Mouse (Mus musculus) MN1 (cell line): ENCODE data around the gene Mettl26.
A peak's percentile ranks its signal among the peaks of the same experiment; 100 is the strongest.

ENCODE experiments used
- DNase-seq: peaks from one replicate; pipeline ENCODE4 v3.0.0-alpha.2; 2016; ENCODE audit warnings: low spot score

The Mettl26 gene

GRCm38 (mm10) chr17:25874721-25875170 lies at the start of gene Mettl26:
Gene Mettl26 (plus strand): TSS chr17:25875074.
- DNase-seq = peak; percentile 88

DNA sequence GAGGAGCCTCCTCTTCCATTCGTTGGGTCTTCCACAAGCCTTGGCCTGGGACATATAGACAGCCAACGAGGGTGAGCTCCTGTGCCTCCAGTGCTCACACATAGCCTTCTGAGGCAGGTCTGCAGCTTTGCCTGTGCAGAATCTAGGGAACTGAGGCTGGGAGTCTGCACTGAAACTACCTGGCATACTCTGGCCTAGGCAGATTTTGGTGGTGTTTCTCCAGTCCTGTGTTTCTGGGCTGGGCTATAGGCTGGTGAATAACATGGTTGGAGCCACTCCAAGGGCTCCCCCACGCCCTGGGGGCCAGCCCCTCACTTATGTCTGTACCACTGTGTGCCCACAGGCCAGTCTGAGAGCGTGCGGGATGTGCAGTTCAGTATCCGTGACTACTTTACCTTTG lies 49.6 kb upstream of the Mettl26 start:
- no peak for DNase-seq

GRCm38 (mm10) chr17:25825984-25826570 lies 48.8 kb upstream of the Mettl26 start:
- no peak for DNase-seq

GRCm38 (mm10) chr17:25827011-25827410 lies 47.9 kb upstream of the Mettl26 start:
- no peak for DNase-seq

DNA sequence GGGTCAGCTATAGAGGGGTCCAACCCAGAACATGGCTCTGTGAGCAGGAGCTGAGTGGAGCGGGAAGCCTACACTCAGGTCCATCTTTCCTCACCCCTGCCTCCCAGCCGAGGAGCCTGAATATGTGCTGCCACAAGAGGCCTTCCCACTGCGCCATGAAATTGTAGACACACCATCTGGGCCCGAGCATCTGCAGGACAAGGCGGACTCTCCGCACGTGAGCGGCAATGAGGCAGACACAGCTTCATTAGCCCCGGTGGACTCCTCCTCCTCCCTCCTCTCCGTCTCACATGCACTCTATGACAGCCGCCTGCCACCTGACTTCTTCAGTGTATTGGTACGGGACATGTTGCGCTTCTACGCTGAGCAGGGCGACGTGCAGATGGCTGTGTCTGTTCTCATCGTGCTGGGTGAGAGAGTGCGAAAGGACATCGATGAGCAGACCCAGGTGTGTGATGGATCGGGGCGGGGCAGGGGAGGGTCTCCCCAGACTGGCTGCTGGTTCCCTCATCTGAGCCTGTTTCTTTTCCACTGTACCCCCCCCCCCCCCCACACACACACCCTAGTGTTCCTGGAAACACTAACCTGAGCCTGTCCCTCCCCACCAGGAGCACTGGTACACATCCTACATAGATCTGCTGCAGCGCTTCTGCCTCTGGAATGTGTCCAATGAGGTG lies 47.2 kb upstream of the Mettl26 start:
- DNase-seq = no peak

GRCm38 (mm10) chr17:25828223-25828594 lies 46.7 kb upstream of the Mettl26 start:
- no peak for DNase-seq

GRCm38 (mm10) chr17:25828712-25829557 lies 45.9 kb upstream of the Mettl26 start, which contains the start of gene Jmjd8:
Gene Jmjd8 (plus strand): TSS chr17:25828867.
- DNase-seq = no peak

- DNase-seq = no peak
These were observed 45.3 kb upstream of the Mettl26 start for GRCm38 (mm10) chr17:25829558-25830017.

DNA sequence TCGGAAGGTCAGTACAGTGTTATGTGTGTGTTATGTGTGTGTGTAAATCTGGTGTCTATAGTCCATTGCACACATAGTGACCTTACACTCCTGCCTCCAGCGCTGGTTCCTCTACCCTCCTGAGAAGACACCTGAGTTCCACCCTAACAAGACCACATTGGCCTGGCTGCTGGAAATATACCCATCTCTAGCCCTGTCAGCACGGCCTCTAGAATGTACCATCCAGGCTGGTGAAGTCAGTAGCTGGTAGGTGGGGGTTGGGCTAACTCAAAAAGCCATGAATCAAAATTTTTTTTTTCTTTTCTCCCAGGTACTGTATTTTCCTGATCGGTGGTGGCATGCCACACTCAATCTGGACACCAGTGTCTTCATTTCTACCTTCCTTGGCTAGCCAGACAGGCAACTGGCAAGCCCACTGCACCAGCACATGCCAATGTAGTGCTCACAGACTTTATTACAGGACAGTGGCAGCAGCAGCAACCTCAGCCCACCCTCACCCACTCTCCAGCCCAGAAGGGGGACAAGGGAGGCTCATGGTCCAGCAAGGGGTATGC lies 44.6 kb upstream of the Mettl26 start:
- DNase-seq = no peak

DNA sequence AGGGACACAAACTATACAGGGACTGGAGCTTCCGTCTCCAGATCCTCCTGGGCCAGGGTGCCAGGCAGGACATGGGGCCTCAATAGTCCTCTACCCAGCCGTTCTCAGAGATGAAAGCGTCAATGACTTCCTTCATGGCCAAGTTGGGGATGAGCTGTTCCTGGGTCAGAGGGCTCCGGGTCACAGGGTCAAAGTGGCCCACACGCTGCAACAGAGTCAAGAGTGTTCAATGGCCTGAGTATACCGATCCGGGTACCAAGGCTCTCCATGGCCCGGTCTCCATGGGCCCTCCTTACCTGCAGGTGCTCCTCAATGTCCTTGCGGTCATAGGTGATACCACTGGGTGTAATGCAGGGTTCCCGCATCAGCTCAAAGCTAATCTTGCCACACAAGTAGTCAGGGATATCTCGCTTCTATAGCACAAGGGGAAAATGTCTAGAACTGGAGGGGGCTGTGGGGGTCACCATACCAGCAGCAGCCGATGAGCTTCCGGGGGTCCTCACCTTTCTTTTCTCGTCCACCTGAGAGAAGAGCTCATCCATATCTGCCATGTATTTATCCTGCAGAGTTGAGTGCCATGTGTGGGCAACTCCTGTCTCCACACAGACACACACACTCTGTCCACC lies 44.0 kb upstream of the Mettl26 start:
- DNase-seq = no peak

DNA sequence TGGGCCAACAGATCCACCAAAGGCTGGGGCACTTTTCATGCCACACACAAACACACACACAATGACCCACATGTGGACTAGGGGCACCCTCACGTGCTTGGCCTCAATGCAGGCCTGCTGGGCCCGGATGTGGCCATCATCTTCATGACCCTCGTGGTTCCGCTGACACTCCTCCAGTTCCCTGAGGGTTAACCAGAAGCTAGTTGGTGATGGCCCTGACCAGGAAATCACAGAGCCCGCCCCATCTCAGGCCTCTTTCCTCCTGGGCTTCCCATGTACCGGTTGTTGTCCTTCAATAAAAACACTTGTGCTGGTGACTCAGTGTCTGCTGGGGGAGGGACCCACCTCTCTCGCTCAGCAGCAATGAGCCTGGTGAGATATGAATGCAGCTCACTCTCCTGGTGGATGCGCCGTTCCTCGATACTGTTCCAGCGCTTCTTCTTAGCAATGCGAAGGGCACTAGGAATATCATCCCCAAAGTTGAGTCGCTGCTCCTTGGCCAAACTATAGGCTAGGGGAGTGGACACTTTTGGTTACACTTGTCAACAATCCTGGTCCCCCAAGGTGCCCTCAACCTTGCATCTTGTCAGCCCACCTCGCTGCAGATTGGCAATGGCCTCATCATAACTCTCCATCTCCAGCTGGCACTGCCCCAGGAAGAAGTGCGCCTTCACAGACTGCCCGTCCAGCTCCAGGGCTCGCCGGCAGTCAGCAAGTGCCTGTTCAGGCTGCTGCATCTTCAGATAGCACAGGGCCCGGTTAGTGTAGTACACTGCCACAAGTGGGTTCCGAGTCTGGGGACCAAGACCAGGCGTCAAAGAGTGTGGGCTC lies 43.2 kb upstream of the Mettl26 start:
- DNase-seq = peak; percentile 68

DNA sequence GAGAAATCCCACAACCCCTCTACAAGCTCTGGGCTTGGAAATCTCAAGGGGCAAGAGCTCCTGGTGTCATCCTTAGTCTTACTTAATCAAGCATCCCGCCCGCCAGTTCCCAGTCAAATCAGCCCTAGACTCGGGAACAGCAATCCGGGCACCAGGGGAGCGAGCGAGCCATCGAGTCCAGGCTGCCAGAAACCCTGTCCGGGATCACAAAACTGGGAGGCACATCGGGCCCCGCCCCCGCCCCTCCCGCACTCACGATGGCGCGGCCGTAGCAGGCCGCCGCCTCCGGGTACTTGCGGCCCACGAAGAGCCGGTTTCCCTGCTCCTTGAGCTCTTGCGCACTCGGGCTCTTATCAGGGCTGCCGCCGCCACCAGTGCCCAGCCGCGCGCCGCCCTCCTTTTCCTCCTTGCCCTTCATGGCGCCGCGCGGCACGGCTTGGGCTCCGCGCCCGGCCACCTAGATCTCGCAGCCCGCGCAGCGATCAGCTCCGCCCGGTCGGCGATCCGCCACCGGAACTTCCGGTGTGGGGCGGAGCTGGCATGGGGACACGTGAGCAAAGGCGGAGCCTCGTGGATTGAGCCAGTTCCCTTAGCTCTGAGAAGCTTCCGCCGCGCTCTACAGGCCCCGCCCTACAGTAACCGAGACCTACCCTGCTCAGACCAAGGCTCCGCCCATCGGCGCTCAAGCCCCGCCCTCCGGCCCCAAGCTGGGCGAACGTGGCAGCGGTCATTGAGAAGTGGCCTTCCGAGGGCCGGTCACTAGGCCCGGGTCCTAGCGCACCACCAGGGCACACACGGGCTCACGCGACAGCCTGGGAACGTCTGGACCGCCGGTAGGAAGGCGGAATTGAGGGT lies 42.2 kb upstream of the Mettl26 start:
- DNase-seq = peak; percentile 99

DNA sequence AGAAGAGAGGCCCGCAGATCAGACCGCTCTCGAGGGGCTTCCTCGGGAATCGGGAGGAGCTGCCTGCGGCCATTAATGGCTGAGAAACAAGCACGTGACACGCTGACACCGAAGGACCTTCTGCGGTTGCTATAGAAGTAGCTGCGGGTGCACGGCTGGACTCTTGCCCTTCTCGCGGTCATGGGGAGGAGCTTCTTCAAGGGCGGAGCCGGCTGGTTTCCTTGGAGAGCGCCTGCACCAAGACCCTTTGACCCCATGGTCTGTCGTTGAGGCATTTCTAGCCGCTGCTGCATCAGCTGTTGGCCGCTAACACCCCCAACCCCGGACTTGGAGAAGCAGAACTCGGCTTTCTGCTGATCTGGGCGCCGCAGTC lies 41.6 kb upstream of the Mettl26 start, which contains the start of gene Stub1:
TSS of gene Stub1 (minus strand) at position 114 of the 373 bp plus-strand sequence.
- peak; percentile 95 for DNase-seq

DNA sequence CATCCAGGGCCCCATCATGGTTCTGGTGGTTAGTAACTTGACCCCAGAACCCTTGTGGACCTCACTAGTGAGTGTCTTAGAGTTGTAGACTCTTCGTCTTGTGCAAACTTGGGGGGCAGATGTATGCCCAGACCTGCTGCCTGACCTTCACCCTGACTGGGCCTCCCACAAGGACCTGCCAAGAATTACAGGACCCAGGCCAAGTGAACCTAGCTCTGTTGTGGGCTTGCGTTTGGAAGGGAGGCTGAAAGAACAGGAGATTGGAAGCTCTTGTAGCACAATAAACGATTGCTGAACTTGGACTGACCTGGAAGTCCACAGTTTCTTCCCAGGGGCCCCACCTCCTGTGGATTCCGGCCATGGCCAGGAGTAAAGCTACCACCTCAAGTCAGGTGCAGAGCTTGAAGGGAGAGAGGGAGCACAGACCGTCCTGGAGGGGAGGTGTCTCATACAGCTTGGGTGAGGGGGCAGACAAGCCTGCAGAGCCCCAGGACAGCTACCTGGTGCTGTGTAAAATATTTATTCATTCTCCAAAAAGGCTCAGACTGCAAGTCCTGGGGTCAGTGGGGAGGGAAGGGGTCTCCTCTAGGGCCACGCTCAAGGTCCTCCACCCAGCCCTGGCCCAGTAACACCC lies 40.8 kb upstream of the Mettl26 start:
- no peak for DNase-seq

DNA sequence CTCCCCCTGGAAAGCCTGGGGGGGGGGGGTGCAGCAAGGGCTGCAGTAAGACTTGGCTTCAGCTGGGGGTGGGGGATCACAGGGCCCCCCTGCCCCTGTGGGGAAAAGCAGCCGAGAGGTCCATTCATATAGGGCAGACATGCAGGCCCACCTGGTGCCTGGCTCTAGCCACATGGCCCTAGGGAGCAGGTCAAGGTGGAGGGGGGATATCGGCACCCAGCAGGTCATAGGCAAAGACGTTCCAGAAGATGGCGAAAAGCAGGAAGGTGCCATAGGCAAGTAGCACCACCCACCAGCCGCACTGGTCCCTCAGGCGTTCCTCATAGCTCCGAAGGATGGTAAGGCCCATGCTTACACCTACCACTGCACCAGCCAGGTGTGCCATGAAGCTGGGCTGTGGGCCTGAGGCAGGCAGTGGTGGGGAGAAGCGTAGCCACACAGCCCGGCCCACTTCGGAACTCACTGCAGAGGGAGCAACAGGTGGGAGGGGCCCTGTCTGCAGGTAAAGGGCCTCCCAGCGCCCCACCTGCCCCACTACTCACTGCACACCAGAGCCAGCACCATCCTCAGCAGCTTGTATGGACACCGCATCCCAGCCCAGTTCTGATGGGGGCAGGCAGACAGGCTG lies 40.2 kb upstream of the Mettl26 start:
- DNase-seq = no peak

GRCm38 (mm10) chr17:25835301-25835700 lies 39.6 kb upstream of the Mettl26 start:
- DNase-seq = no peak

DNA sequence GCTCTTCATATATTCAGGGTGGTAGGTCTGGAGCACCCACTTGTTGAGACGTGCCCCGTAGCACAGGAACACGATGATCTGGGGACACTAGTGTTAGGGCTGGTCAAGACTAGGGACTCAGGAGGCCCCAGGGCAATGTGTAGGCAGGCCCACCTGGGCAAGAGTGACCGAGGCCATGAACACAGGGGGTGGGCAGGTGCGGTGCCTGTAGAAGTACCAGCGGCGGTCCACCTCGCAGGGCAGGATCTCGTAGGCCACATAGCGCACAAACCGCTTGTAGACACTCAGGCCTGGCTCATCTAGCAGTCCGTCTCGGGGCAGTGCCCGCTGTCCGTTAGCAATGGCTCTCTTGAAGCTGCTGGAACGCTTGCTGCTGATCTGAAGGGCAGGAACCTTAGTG lies 39.1 kb upstream of the Mettl26 start:
- DNase-seq = no peak

DNA sequence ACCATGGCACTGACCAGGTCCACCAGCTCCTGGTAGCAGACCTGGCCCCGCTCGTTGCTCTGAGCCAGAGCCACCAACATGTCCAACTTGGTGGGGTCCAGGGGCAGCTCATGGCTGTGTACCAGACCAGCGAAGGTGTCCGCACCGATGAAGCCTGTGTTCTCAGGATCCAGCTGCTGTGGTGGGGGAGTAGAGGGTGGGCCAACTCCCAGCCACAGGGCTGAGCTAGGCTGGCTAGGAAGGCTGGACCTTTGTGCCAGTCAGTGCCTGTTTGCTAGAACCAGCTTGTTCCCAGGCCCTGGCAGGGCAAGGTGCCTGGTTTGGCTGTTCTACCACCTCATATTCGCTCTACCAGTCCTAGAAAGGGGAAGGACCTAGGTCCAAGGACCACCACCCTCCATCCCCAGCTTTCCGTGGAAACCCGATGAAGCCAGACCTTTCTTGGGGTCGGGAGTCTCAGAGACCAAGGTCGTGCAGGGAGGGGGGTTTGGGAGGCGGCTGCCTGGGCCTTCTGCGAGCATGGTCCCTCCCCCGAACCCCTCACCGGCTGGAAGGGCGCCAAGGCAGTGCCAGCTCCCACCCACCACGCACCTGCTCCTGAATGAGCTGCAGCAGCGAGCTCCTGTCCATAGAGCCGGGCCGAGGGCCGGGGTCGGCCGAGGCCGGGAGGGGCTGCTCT lies 38.3 kb upstream of the Mettl26 start:
- no peak for DNase-seq

DNA sequence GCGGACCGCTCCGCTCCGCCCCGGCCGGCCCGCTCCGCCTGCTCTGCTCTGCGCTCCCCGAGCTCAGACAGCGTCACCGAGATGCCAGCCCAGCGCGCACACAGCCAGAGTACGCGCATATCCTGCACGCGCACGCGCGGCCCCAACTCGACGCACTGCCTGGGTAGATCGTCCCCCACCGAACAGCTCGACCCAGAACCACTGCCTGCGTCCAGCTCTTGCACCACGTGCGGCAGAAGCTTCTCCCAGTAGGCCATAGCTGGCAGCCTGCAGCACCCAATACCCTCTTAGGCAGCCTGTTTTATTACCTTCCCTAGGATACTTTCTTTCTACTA lies 37.8 kb upstream of the Mettl26 start, which contains the start of gene Rhbdl1:
TSS of gene Rhbdl1 (minus strand) at position 220 of the 335 bp plus-strand sequence.
- DNase-seq = no peak
